Mouse (Mus musculus) megakaryocyte, embryonic 14.5 days (primary cell): ENCODE data around the gene Slc12a3. TPM values are rescaled to one million over a fixed set of nuclear protein-coding genes. Genes with fewer than 3 reads are reported as not detected.

Source experiments
- H3K27me3 ChIP-seq: replicated peaks from 2 replicates; pipeline ENCODE3; 2012; ENCODE audit warnings: inconsistent platforms
- H3K36me3 ChIP-seq: replicated peaks from 2 replicates; pipeline ENCODE3; 2012; ENCODE audit warnings: low read length, inconsistent platforms, mixed read lengths
- H3K4me1 ChIP-seq: 2 replicates; pipeline ENCODE4 v1.6.1; 2012; ENCODE audit warnings: inconsistent platforms
- H3K4me3 ChIP-seq: replicated peaks from 2 replicates; pipeline ENCODE3; 2012; ENCODE audit warnings: moderate library complexity, mild to moderate bottlenecking, inconsistent platforms
- H3K9me3 ChIP-seq: 2 replicates; pipeline ENCODE4 v1.6.1; 2012; ENCODE audit warnings: inconsistent platforms
- FLI1 ChIP-seq: IDR thresholded peaks from 2 replicates; pipeline ENCODE4 v1.6.1; 2012; ENCODE audit warnings: low read length, inconsistent platforms, mixed read lengths
- GATA1 ChIP-seq: IDR thresholded peaks from 3 replicates; pipeline ENCODE4 v1.6.1; 2012; ENCODE audit warnings: mixed read lengths, low read length, inconsistent platforms, borderline replicate concordance
- polyA plus RNA-seq: library from polyadenylated mRNA; stranded (reverse); fragments of >175 nt; gene quantifications from 2 replicates; pipeline ENCODE4 v1.2.3, GENCODE M21; 2012; ENCODE audit warnings: low replicate concordance; ENCODE audit not compliant: insufficient read depth

Slc12a3 gene
- polyA plus RNA-seq, 1 experiment, result not detected

DNA sequence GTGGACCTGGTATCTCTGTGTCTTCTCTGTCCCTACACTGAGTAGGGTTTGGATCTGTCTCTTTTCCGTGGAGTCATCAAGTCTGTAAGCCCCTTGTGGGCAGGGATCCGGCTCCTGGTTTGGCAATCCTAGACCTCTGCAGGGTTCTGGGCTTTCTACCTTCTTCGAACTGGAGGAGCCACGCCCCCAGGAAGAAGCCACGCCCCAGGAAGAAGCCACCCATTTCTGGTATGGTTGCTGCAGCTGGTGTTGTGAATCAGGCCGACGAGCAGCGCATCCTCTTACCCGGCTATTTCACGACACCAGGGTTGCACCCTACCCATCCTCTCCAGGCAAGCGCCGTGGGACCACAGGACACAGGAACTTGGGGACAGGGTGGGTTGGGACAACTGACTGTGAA, 4.9 kb upstream of the Slc12a3 start:
- no peak for TF ChIP-seq FLI1
- no peak for TF ChIP-seq GATA1
- peaks cover 54% of the 10 kb centered on the region for H3K4me1 ChIP-seq
- peaks cover 31% of the 10 kb centered on the region for H3K36me3 ChIP-seq
- no peak overlapping the region for H3K4me3 ChIP-seq
- no peaks in the 10 kb centered on the region for H3K9me3 ChIP-seq
- peaks cover 6% of the 10 kb centered on the region for H3K27me3 ChIP-seq

DNA sequence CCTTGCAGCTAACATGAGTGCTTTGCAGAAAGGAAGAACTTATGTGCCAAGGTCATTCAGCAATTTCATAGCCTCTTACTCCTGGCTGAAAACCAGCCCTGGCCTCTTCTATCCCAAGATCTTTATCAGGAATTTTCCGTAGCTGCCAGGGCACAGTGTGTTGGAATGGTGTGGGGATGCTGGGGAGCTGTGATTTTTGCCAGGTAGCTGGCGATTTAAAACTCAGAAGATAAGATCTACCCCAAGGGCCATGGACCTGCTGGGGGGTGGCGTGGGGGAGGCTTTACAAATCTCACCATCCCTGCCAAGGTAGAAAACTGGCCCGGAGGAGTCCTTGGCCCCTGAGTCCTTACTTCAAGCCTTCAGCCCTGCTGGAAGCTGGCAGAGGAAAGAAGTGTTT, 3.0 kb upstream of the Slc12a3 start:
- no peak overlapping the region for H3K4me3 ChIP-seq
- peaks cover 16% of the 10 kb centered on the region for H3K27me3 ChIP-seq
- peaks cover 62% of the 10 kb centered on the region for H3K4me1 ChIP-seq
- TF ChIP-seq FLI1 (no peak), GATA1 (no peak)
- H3K9me3 ChIP-seq, result no peaks in the 10 kb centered on the region
- H3K36me3 ChIP-seq, result peaks cover 12% of the 10 kb centered on the region

DNA sequence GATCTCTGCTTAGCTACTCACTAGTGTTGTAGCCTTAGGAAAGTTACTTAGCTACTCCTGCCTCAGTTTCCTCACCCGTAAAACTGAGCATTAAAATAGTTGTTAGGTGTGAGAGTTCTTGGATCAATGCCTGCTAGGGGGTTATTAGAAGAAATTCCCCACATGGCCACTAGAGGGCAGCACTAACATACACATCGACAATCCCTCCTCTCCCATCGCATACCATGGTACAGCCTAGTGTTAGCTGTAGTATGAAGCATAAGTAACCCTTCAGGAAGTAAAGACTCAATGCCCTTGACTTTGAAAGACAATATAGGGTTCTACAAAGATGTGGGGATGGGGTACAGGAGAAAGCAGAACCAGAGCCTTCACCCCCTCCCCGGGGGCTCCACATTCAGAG, 1.7 kb downstream of the Slc12a3 start:
- no peak for TF ChIP-seq GATA1
- no peak for TF ChIP-seq FLI1
- H3K36me3 ChIP-seq, result no peaks in the 10 kb centered on the region
- peaks cover 50% of the 10 kb centered on the region for H3K27me3 ChIP-seq
- H3K4me1 ChIP-seq, result peaks cover 44% of the 10 kb centered on the region
- no peak overlapping the region for H3K4me3 ChIP-seq
- peaks cover 4% of the 10 kb centered on the region for H3K9me3 ChIP-seq

DNA sequence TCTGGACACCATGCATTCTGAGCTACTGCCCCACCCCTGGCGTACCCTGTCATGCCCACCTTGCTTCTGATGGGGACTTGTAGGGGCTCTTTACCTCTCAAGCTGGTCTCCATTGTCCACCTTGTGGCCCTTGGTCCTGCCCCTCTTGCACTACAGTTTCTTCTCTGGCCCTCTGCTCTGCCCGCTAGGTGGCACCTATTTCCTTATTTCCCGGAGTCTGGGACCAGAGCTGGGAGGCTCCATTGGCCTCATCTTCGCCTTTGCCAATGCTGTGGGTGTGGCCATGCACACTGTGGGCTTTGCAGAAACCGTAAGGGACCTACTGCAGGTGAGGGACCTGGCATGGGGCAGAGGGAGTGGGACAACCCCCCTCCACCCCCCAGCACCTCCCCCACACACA, 4.3 kb downstream of the Slc12a3 start:
- no peak overlapping the region for H3K4me3 ChIP-seq
- H3K27me3 ChIP-seq, result peaks cover 70% of the 10 kb centered on the region
- H3K4me1 ChIP-seq, result peaks cover 41% of the 10 kb centered on the region
- peaks cover 17% of the 10 kb centered on the region for H3K9me3 ChIP-seq
- TF ChIP-seq GATA1, result no peak
- no peak for TF ChIP-seq FLI1
- H3K36me3 ChIP-seq, result no peaks in the 10 kb centered on the region

DNA sequence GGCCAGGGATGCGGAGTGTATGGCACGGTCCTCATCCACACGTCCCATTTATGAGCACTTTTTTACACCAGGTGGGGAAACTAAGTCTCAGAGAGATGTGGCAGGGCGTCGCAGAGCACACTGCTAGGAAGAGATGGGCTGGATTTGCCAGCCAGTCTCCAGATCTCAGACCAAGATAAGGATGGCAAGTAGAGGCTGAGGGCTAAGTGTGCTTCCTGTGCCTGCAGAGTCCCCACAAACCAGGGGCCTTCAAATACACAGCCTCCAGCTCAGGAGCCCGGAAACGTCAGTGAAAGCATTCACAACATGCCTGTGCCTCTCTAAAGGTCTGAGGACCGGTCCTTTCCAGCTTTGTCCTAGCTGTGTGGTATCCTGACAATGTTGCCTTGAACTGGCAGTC, 8.6 kb downstream of the Slc12a3 start:
- TF ChIP-seq GATA1 (no peak), FLI1 (no peak)
- H3K9me3 ChIP-seq, result peaks cover 17% of the 10 kb centered on the region
- no peaks in the 10 kb centered on the region for H3K36me3 ChIP-seq
- peaks cover 60% of the 10 kb centered on the region for H3K27me3 ChIP-seq
- peaks cover 47% of the 10 kb centered on the region for H3K4me1 ChIP-seq
- no peak overlapping the region for H3K4me3 ChIP-seq

DNA sequence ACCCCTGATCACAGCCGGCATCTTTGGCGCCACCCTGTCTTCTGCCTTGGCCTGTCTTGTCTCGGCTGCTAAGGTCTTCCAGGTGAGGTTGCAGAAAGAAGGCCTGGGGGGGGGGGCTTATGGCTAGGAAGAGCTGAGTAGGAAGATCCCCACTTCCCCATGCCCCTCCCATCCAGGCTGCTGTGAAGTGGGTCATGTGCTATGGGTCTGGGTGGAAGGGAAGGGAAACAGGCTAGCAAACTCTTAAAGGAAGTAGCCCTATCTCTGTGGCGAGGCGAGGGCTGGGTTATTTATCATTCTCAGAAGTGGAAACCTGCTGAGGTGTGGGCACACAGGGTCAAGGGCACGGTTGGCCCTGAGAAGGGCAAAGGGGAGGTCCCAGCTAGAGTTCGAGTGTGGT, 11.8 kb downstream of the Slc12a3 start:
- H3K27me3 ChIP-seq, result peaks cover 40% of the 10 kb centered on the region
- H3K36me3 ChIP-seq, result no peaks in the 10 kb centered on the region
- peaks cover 65% of the 10 kb centered on the region for H3K4me1 ChIP-seq
- peak overlapping the region; percentile 26 for H3K4me3 ChIP-seq
- TF ChIP-seq GATA1, result no peak
- TF ChIP-seq FLI1, result no peak
- H3K9me3 ChIP-seq, result peaks cover 12% of the 10 kb centered on the region

DNA sequence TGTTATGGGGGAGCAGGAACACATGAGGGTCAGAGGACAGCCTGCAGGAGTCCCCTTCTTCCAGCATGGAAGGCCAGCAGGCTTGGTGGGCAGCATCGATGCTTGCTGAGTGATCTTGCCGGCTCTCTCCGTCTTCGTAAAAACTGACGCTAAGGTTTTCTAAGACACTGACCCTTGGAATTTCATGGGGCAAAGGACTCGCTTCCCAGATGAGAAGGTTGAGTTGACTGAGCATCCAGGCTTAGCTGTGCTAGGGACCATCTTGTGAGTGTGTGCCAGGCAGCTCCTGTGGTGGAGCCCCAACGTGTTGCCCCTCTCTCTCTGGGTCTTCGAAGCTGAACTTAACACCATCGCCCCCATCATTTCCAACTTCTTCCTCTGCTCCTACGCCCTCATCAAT, 13.7 kb downstream of the Slc12a3 start:
- TF ChIP-seq FLI1 (no peak), GATA1 (no peak)
- Histone ChIP-seq H3K4me3 (no peak overlapping the region), H3K4me1 (peaks cover 76% of the 10 kb centered on the region), H3K27me3 (peaks cover 25% of the 10 kb centered on the region), H3K9me3 (no peaks in the 10 kb centered on the region), H3K36me3 (no peaks in the 10 kb centered on the region)

DNA sequence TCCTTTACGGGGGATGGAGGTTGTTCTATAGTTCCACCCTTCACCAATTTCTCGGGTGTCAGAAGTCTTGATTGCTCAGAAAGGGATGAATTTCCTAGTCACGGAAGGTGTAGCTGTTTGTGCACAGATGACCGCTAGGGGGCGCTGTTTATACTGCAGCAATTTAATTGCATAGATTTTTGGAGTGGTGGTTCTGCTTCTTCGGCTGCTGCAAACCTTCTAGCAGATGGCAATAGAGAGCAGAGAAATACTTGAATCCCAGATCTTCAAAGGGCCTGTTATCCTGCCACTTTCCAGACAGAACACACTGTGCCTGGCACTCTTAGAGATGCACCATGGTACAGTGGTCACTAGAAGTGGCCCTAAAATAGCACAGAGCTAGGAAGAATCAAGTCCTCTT, 14.3 kb downstream of the Slc12a3 start:
- Histone ChIP-seq H3K27me3 (peaks cover 20% of the 10 kb centered on the region), H3K4me3 (no peak overlapping the region), H3K9me3 (no peaks in the 10 kb centered on the region), H3K4me1 (peaks cover 74% of the 10 kb centered on the region), H3K36me3 (no peaks in the 10 kb centered on the region)
- no peak for TF ChIP-seq GATA1
- no peak for TF ChIP-seq FLI1

DNA sequence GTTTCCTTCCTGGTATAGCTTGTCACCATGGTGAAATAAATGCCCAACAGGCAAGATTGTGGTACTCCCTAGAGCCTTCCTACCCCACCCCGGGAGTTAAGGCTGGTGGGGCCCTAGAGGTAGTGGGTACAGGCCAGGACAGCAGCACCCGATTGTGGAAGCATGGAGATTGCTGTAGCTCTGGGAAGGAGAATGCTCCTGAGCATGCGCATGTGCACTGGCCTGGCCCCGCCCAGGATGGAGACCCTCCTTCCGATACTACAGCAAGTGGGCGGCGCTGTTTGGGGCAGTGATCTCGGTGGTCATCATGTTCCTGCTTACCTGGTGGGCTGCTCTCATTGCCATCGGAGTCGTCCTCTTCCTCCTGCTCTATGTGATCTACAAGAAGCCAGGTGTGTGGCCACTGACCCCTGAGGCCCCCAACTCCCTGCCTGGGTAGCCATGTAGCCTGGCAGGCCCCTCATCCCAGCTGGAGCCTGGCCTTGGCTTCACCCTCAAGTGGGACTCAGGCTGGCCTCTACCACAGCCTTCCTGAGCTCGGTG, 14.8 kb downstream of the Slc12a3 start:
- TF ChIP-seq FLI1 (no peak), GATA1 (no peak)
- peaks cover 78% of the 10 kb centered on the region for H3K4me1 ChIP-seq
- no peak overlapping the region for H3K4me3 ChIP-seq
- H3K9me3 ChIP-seq, result no peaks in the 10 kb centered on the region
- H3K27me3 ChIP-seq, result peaks cover 19% of the 10 kb centered on the region
- no peaks in the 10 kb centered on the region for H3K36me3 ChIP-seq

DNA sequence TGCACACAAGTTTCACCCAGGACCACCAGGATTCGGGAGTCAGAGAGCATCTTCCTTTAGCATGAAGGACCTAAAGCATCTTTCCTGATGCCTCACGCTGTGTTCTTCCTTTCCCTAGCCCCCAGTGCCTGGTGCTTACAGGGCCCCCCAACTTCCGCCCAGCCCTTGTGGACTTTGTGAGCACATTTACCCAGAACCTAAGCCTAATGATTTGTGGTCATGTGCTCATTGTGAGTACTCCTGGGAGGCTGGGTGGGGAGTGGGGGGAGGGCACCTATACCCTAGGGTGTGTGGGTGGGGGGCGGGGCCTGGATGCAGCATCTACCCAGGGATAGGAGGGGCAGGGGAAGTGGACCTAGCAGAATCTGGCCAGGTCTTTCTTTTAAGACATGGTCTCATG, 16.7 kb downstream of the Slc12a3 start:
- no peaks in the 10 kb centered on the region for H3K36me3 ChIP-seq
- peaks cover 83% of the 10 kb centered on the region for H3K4me1 ChIP-seq
- H3K27me3 ChIP-seq, result peaks cover 24% of the 10 kb centered on the region
- H3K4me3 ChIP-seq, result no peak overlapping the region
- no peak for TF ChIP-seq FLI1
- no peak for TF ChIP-seq GATA1
- H3K9me3 ChIP-seq, result no peaks in the 10 kb centered on the region

DNA sequence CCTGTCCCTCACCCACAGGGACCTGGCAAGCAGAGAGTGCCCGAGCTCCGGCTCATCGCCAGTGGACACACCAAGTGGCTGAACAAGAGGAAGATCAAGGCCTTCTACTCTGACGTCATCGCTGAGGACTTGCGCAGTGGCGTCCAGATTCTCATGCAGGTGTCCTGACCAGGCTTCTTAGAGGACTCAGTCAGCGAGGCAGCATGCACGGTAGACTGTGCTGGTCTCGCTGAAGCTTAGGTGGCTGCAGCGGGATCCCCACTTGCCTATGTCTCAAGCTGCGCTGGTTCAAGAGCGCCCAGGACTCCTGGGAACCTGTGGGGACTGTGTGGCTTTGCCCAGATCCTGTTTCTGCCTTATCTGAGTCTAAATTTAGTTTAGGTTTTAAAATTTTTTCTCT, 17.3 kb downstream of the Slc12a3 start:
- TF ChIP-seq FLI1 (no peak), GATA1 (no peak)
- Histone ChIP-seq H3K36me3 (no peaks in the 10 kb centered on the region), H3K9me3 (no peaks in the 10 kb centered on the region), H3K4me3 (peak overlapping the region; percentile 15), H3K27me3 (peaks cover 28% of the 10 kb centered on the region), H3K4me1 (peaks cover 83% of the 10 kb centered on the region)
